Mouse (Mus musculus) kidney, embryonic 14.5 days (tissue): ENCODE measurements around the gene Tma7. TPM values are rescaled to one million over a fixed set of nuclear protein-coding genes. Genes with fewer than 3 reads are reported as not detected.

ENCODE experiments used
- ATAC-seq: fragments of 200-750 bp; cut with Nextera tagmentation; 2 replicates; pipeline ENCODE4 v1.8.0; 2017; ENCODE audit warnings: moderate number of reproducible peaks, mild to moderate bottlenecking, moderate TSS enrichment, moderate library complexity; ENCODE audit not compliant: low FRiP score, low TSS enrichment
- H3K27ac ChIP-seq: fragments of 300-500 bp; sonication (generic); 2 replicates; pipeline ENCODE4 v1.5.1; 2014; ENCODE audit warnings: low read depth, mild to moderate bottlenecking, low read length, moderate library complexity, mixed read lengths
- H3K27me3 ChIP-seq: fragments of 300-500 bp; sonication (generic); 2 replicates; pipeline ENCODE4 v1.6.1; 2014; ENCODE audit warnings: mild to moderate bottlenecking, low read length; ENCODE audit not compliant: control insufficient read depth, insufficient read depth
- H3K36me3 ChIP-seq: fragments of 300-500 bp; sonication (generic); 2 replicates; pipeline ENCODE4 v1.6.1; 2014; ENCODE audit warnings: low read length, mixed read lengths; ENCODE audit not compliant: control insufficient read depth, insufficient read depth
- H3K4me1 ChIP-seq: fragments of 300-500 bp; sonication (generic); 2 replicates; pipeline ENCODE4 v1.6.1; 2014; ENCODE audit warnings: low read length, mixed read lengths; ENCODE audit not compliant: control insufficient read depth, insufficient read depth
- H3K4me2 ChIP-seq: fragments of 300-500 bp; sonication (generic); replicated peaks from 2 replicates; pipeline ENCODE4 v1.6.1; 2014; ENCODE audit warnings: low read depth, mild to moderate bottlenecking, low read length
- H3K4me3 ChIP-seq: fragments of 300-500 bp; sonication (generic); 2 replicates; pipeline ENCODE4 v1.5.1; 2014; ENCODE audit warnings: mild to moderate bottlenecking, low read length
- H3K9ac ChIP-seq: fragments of 300-500 bp; sonication (generic); 2 replicates; pipeline ENCODE4 v1.6.1; 2014; ENCODE audit warnings: low read depth, mild to moderate bottlenecking, low read length, moderate library complexity
- H3K9me3 ChIP-seq: fragments of 300-500 bp; sonication (generic); 2 replicates; pipeline ENCODE4 v1.6.1; 2016; ENCODE audit warnings: low read length; ENCODE audit not compliant: control insufficient read depth
- WGBS: fragments of 180-500 bp; shearing (Covaris S2); extraction: QIAGEN DNeasy Blood & Tissue Kit; methylation state at CpG from one replicate; pipeline ENCODE4 v1.1.7; 2014; 5-methylcytosine and 5-hydroxymethylcytosine counted together
- polyA plus RNA-seq: library from polyadenylated mRNA; unstranded; fragments of >200 nt; fragmentation: Nextera tagmentation; extraction: Ambion mirVana; gene quantifications from 2 replicates; pipeline ENCODE4 v1.2.1, GENCODE M21; 2014

Tma7 gene
- polyA plus RNA-seq, result 687 and 868 TPM in 2 replicates

- peak within 1 kb of the TSS; percentile 90 for H3K9ac ChIP-seq
- peaks cover 21% of the 10 kb centered on the region for H3K36me3 ChIP-seq
- H3K27me3 ChIP-seq, result no peaks in the 10 kb centered on the region
- H3K4me3 ChIP-seq, result peak within 1 kb of the TSS; percentile 79
- WGBS, result under 1% methylated on average over 37 of the region's 37 CpGs
- peak; percentile 97 for ATAC-seq
- H3K4me2 ChIP-seq, result peak within 1 kb of the TSS; percentile 75
- H3K4me1 ChIP-seq, result peaks cover 10% of the 10 kb centered on the region
- H3K27ac ChIP-seq, result peak within 1 kb of the TSS; percentile 73
- no peaks in the 10 kb centered on the region for H3K9me3 ChIP-seq
Measured at GRCm38 (mm10) chr9:109082124-109082800, at the start of gene Tma7, which contains the start of gene Ccdc51. Gene Tma7 (minus strand): TSS chr9:109082587. Gene Ccdc51 (plus strand): TSS chr9:109082493.

GRCm38 (mm10) chr9:109130076-109130475 is 47.7 kb upstream of the Tma7 start:
- WGBS, result 74% methylated on average over 5 of the region's 5 CpGs

GRCm38 (mm10) chr9:109128211-109128610 is 45.8 kb upstream of the Tma7 start:
- Histone ChIP-seq H3K4me1 (0 out of 2 replicates have a peak, but pooled peaks cover under 1% of the 10 kb centered on the region), H3K9ac (no peak overlapping the region), H3K4me2 (no peak overlapping the region), H3K36me3 (no peaks in the 10 kb centered on the region), H3K9me3 (no peaks in the 10 kb centered on the region), H3K27ac (no peak overlapping the region), H3K4me3 (no peak overlapping the region), H3K27me3 (no peaks in the 10 kb centered on the region)
- ATAC-seq, result no peak
- 66% methylated on average over 3 of the region's 3 CpGs for WGBS

More at GRCm38 (mm10) chr9:109130076-109130475, 47.7 kb upstream of the Tma7 start:
- no peaks in the 10 kb centered on the region for H3K4me1 ChIP-seq
- no peaks in the 10 kb centered on the region for H3K9me3 ChIP-seq
- H3K4me2 ChIP-seq, result no peak overlapping the region
- no peak overlapping the region for H3K4me3 ChIP-seq
- no peak overlapping the region for H3K27ac ChIP-seq
- no peak for ATAC-seq
- H3K36me3 ChIP-seq, result no peaks in the 10 kb centered on the region
- H3K9ac ChIP-seq, result no peak overlapping the region
- H3K27me3 ChIP-seq, result no peaks in the 10 kb centered on the region

- Histone ChIP-seq H3K4me1 (0 out of 2 replicates have a peak, but pooled peaks cover 4% of the 10 kb centered on the region), H3K4me3 (no peak overlapping the region), H3K27ac (no peak overlapping the region), H3K36me3 (no peaks in the 10 kb centered on the region), H3K4me2 (no peak overlapping the region), H3K9me3 (no peaks in the 10 kb centered on the region), H3K9ac (no peak overlapping the region), H3K27me3 (no peaks in the 10 kb centered on the region)
- 82% methylated on average over 4 of the region's 4 CpGs for WGBS
- no peak for ATAC-seq
Measured at GRCm38 (mm10) chr9:109127076-109127475, 44.7 kb upstream of the Tma7 start.

- Histone ChIP-seq H3K4me1 (0 out of 2 replicates have a peak, but pooled peaks cover 7% of the 10 kb centered on the region), H3K9me3 (no peaks in the 10 kb centered on the region), H3K4me2 (no peak overlapping the region), H3K4me3 (no peak overlapping the region), H3K9ac (no peak overlapping the region), H3K27ac (no peak overlapping the region), H3K27me3 (no peaks in the 10 kb centered on the region), H3K36me3 (no peaks in the 10 kb centered on the region)
- WGBS, result 69% methylated on average over 3 of the region's 3 CpGs
- no peak for ATAC-seq
Measured at GRCm38 (mm10) chr9:109125481-109125880, 43.1 kb upstream of the Tma7 start.

- H3K9ac ChIP-seq, result no peak overlapping the region
- H3K27me3 ChIP-seq, result no peaks in the 10 kb centered on the region
- H3K36me3 ChIP-seq, result no peaks in the 10 kb centered on the region
- no peak overlapping the region for H3K27ac ChIP-seq
- no peak for ATAC-seq
- H3K4me3 ChIP-seq, result no peak overlapping the region
- 83% methylated on average over 2 of the region's 2 CpGs for WGBS
- H3K4me2 ChIP-seq, result no peak overlapping the region
- H3K4me1 ChIP-seq, result 0 out of 2 replicates have a peak, but pooled peaks cover 7% of the 10 kb centered on the region
- H3K9me3 ChIP-seq, result no peaks in the 10 kb centered on the region
Measured at GRCm38 (mm10) chr9:109125043-109125442, 42.7 kb upstream of the Tma7 start.

- no peaks in the 10 kb centered on the region for H3K27me3 ChIP-seq
- H3K9ac ChIP-seq, result no peak overlapping the region
- H3K4me2 ChIP-seq, result no peak overlapping the region
- no peak for ATAC-seq
- no peak overlapping the region for H3K4me3 ChIP-seq
- H3K27ac ChIP-seq, result no peak overlapping the region
- 84% methylated on average over 3 of the region's 3 CpGs for WGBS
- H3K36me3 ChIP-seq, result peaks cover 4% of the 10 kb centered on the region
- no peaks in the 10 kb centered on the region for H3K9me3 ChIP-seq
- H3K4me1 ChIP-seq, result 0 out of 2 replicates have a peak, but pooled peaks cover 7% of the 10 kb centered on the region
Measured at GRCm38 (mm10) chr9:109124164-109124563, 41.8 kb upstream of the Tma7 start.

- WGBS, result 57% methylated on average over 6 of the region's 6 CpGs
- no peak overlapping the region for H3K4me3 ChIP-seq
- ATAC-seq, result no peak
- no peak overlapping the region for H3K9ac ChIP-seq
- H3K9me3 ChIP-seq, result no peaks in the 10 kb centered on the region
- no peaks in the 10 kb centered on the region for H3K27me3 ChIP-seq
- no peak overlapping the region for H3K27ac ChIP-seq
- H3K4me2 ChIP-seq, result no peak overlapping the region
- H3K4me1 ChIP-seq, result 0 out of 2 replicates have a peak, but pooled peaks cover 7% of the 10 kb centered on the region
- H3K36me3 ChIP-seq, result peaks cover 13% of the 10 kb centered on the region
Measured at GRCm38 (mm10) chr9:109123266-109123665, 40.9 kb upstream of the Tma7 start.

GRCm38 (mm10) chr9:109122553-109123085 is 40.2 kb upstream of the Tma7 start:
- Histone ChIP-seq H3K4me3 (no peak overlapping the region), H3K27ac (no peak overlapping the region), H3K36me3 (peaks cover 20% of the 10 kb centered on the region), H3K9me3 (no peaks in the 10 kb centered on the region), H3K4me1 (0 out of 2 replicates have a peak, but pooled peaks cover 7% of the 10 kb centered on the region), H3K4me2 (no peak overlapping the region), H3K27me3 (no peaks in the 10 kb centered on the region), H3K9ac (no peak overlapping the region)
- ATAC-seq, result no peak
- 44% methylated on average over 2 of the region's 2 CpGs for WGBS
